Mouse (Mus musculus) monocyte, adult 5-6 weeks (primary cell): ENCODE measurements around the gene Tbata. TPM values are rescaled to one million over a fixed set of nuclear protein-coding genes. Genes with fewer than 3 reads are reported as not detected.

Experiments
- ATAC-seq: fragments of 153-309, 156-312 bp; replicated peaks from 2 replicates; pipeline ENCODE4 v1.8.0; 2017; ENCODE audit warnings: mild to moderate bottlenecking; ENCODE audit not compliant: low TSS enrichment, insufficient number of reproducible peaks, severe bottlenecking, poor library complexity, low FRiP score
- total RNA-seq: library from RNA; stranded (forward); fragments of 200-1000, 200-491, 200-594 nt; gene quantifications from 3 replicates; pipeline ENCODE4 v1.2.3, GENCODE M21; 2017

Tbata gene
- total RNA-seq, 1 experiment from 2014 or later = not detected

DNA sequence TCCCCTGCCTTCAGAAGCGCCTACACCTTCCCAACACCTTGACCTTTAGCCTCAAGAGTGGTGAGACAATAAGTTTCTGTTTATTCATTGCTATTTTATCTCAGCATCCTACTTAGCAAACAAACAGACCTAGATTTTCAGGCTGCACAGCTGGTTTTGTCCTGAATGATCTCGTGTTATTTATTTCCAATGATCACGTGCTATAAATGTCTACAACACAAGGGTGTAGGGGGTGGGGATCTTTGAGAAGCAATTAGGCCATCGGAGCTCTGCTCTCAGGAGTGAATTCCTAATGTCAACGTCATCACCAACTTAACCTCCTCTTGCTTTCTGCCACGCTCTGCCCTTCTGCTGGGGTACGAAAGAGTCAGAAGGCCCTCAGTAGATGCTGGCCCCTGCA lies 11.7 kb upstream of the Tbata start:
- ATAC-seq = no peak

DNA sequence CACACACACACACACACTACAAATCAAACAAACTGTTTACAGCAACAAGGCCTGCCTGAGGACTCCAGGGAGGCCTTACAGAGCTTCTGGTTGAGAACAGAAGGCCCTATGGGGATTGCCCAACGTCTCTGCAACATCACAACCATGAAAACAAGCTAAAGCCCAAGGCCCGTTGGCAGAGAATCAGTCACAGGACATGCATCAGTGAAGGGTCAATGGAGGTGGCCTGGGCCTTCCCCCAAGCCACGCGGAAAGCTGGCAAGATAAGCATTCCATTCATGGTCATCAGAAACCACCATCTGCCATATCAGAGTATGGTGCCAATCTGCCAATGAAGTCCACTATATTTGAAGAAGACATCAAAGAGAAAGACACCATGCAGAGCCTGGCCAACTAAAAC lies 11.1 kb upstream of the Tbata start:
- no peak for ATAC-seq

DNA sequence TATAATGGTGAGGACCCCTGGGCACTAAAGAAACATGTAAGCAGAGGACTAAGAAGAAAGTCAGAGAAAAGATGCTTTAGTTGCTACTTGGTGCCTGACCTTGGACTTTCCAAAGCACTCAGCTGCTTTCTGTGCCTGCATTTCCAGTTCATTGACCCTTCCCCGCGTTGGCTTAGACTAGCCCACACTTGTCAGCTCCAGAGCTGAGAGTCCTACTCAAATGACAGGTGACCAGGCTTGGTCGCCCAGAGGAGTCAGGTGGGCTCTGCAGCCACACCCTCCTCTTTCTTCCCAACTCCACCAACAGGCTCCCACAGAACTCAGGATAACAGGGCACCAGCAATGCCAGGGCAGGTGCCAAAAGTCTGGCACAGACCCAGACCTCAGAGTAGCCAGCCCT lies 9.4 kb upstream of the Tbata start:
- ATAC-seq = no peak

DNA sequence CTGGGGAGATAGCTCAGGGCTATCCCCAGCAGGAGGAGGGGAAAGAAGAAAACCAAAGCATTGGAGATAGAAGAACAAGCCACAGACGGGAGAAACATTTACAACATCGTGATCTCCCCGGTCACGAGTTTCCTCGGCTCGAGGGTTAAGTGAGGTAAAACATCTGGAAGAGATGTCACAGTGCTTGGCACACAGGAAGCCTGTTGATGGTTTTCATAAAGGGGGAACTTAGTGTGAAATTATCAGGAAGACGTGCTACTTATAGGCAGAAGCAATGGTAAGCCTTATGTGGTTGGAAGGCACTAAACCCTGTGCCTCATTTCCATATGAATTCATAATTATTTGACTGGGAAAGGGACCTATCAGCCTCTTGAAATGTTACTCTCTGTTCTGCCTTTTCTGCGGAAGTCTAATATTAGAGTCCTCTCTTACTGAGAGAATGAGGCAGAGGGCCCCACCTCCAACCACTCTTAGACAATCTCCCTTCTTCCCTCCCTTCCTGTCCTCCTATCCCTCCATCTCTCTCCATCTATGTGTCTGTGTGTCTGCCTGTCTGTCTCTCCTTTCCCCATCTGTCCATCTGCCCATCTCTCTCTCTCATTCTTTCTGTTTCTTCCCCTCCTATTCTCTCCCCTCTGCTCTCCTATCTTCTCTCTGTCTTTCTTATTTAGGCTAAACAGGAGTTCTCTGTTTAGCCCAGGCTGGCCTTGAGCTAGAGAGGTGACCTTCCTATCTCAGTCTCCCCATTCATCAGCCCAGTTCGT lies 4.2 kb upstream of the Tbata start:
- ATAC-seq = 0 out of 2 replicates have a peak, but pooled peaks have one; percentile 48

DNA sequence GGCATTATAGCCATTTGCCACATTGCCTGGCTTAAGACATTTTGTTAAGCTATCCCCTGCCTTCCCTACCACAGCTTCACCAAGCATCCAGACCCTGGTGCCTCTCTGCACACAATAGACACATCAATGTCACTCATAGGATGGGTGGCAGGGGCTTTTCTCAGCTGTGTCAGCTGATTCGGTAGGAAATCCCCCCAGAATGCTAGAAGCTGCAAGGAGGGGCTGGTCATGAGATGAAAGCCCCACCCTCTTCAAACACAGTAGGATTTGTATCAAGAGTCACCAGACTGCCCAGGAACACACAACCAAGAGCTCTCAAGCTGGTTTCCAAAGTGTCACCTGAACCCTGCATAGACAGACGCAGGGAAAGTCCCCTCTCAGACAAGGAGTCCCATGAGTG lies 3.4 kb upstream of the Tbata start:
- no peak for ATAC-seq

DNA sequence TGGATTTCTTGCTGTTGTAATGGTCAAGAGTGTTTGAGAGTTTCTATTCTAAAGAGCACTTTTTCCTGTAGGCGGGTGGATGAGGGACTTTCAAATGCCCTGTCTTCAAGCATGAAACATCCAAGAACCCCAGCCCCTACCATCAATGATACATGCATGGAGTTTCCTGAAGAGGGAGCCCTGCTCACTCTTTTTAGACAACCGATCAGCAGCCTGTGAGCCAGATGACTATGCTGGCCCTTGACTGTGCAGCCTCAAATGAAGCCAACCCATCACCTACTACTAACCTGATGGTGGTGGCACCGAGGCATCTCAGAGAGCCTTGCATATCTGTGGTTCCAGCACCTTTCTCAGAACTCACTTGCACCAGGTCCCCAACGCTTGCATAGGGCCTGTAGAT lies 742 bp downstream of the Tbata start:
- no peak for ATAC-seq

DNA sequence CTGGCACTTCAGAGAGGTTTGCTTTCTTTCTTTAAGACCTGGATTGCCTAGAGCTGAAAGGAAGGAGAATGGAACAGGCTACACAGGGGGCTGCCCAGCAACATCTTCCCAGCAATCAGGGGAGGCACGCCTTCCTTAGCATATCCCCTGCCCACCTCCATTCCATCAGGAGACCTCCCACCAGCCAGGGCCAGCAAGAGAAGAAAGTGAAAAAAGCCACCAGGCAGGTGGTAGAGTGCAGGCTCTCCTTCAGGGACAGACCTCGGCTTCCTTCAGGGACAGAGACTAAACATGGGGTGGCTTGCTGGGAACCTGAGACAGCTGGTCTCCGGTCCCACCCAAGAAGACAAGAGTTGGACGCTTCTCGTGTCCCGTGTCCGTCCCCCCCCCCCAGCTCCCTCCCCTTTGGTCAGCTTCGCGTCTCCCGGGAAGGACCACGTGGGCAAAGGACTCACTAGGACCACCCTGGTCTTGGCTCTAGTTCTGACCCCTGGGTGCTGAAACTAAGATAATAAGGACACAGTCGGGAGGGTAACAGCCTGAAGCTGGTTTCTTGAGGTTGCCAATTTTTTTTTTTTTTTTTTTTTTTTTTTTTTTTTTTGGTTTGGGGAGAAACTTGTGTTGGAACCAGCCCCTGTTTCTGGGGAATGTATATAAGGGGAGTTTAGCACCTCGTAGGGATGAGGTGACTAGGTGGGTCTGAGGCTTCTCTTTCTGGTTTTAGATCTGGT lies 3.1 kb downstream of the Tbata start:
- ATAC-seq = no peak

DNA sequence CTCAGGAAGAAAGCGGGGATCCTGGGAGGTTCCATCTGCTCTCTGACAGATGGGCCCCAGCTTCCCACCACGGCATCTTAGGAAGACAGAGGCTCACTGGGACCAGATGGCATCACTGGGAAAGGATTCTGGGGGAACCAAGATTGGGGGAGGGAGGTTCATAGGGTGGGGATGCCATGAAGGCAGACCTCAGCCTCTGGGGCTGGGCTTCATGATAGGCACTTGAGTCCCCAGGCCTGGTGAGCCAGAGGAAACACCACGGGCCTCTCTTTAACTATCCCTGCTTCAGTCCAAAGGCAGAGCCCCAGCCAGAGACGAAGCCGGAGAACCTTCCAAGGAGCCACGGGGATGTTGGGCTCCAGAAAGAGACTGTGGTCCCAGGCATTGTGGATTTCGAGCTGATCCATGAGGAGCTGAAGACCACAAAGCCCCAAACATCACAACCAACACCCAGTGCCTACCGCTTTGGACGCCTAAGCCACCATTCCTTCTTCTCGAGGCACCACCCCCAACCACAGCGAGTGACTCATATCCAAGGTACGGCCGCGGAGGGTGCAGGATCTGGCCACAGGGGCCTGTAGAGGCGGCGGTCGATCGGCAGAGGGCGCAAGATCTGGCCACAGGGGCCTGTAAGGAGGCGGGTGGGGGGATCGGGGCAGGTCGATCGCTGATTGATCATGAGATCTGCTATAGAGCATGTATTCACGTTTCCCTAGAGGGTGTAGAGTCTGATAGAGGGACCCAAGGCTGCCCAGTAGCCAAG lies 3.9 kb downstream of the Tbata start:
- ATAC-seq = 0 out of 2 replicates have a peak, but pooled peaks have one; percentile 34

DNA sequence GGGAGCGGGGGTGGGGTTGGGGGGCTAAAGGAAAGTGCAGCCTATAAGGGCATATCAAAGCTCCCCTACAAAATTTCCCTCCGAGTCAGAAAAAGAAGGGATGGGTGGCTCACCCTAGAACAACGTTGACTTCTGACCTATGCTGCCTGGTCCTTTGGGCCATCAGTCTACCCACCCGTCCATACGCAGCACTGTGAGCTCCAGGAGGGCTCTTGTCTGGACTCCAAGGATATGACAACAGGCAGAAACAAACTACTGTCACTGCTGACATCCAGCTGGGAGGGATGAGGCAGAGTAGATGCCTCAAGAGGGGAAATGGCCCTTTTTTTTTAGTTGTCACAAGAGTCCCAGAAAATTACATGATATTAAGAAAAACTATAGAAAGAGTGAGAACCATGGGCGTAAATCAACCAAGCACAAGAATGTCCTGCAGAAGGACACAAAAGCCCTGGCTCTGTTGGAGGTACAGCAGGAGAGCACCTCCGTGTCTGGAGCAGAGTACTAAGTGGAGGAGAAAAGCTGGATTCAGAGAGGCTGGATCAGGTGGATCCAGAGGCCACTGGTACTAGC lies 4.6 kb downstream of the Tbata start:
- no peak for ATAC-seq

DNA sequence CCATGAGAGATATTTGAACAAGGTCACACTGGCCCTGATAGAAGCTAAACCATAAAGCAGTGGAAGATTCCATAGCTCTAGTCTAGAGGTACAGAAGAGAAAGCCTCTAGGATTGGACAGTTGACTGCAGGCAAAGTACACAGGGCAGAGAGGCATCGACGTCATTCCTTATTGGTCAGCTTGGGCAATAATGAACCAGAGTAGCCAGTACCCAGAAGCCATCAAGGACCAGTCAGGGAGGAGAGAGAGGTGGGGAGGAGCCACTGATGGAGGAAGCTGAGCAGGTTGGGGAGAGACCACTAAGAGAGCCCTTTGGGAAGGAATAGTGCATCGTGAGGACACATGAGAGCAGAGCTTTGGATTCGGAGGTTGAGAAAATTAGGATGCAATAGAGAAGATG lies 6.0 kb downstream of the Tbata start:
- no peak for ATAC-seq

DNA sequence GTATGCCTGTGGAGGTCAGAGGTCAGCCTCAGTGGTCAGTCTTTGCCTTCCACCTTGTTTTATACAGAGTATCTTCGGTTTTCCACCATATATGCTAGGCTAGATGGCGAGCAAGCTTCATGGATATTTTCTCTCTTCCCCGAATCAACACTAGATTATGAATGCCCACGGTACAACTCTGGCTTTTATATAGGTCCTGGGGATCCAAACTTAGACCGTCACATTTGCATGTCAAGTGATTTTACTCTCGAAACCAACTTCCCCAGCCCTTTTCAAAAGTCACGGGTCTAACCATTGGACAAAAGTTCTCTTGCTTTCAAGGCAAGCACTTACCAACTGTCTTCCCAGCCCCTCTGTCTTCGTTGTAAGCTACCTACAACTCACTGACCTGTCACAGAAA lies 6.9 kb downstream of the Tbata start:
- ATAC-seq = no peak

DNA sequence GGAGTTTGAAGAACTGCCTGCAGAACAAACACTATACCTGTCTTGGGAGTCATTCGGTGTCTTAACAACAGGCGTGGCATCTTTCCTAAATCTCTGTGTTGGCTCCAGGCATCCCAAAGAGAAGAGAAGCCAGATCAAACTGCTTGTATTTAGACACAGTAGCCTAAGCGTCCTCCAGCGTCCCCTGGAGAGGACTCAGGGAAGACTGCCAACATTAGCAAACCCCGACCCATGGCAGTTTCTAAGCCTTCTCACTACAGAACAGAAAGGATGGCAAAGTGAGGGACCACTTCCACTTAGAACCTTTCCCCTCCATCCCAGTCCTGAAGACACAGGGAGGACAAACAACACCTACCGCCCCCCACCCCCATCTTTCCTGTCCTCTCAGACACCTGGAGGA lies 8.2 kb downstream of the Tbata start:
- no peak for ATAC-seq

DNA sequence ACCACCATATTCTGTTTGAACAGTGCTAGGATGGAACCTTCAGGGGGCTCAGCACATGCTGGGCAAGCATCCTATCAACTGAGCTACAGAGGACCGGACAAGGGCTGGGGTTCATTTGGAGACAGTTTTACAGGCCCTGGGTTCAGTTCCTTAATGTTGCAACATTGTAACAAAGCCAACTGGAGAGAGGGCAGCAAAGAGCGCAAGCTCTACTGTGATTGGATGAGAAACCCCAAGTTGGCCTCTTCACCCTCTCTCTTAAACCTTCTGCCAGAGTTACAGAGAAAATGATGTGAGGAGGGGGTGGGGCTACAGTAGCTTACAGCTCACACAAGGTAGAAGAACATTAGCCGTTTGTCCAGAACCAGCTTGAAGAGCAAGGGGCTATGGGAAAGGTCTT lies 15.2 kb downstream of the Tbata start:
- ATAC-seq = no peak

DNA sequence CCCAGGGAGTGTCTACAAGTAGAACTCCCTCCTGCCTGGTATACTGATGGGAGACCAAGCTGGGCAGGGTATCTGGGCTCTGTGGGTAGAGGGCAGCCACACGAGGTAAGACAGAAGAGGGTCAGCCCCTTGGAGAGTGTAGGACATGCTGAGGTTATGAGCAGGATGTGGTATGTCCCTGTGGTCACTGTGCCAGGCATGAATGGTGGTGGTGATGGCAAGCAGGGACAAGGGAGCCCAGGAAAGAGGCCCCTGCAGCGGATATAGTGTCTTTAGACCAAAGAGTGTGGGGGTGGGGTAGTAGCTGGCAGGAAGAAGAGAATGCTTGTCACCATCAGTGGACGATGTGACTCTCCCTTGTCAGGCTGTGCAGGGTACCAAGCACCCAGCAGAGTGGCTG lies 16.3 kb downstream of the Tbata start:
- no peak for ATAC-seq

DNA sequence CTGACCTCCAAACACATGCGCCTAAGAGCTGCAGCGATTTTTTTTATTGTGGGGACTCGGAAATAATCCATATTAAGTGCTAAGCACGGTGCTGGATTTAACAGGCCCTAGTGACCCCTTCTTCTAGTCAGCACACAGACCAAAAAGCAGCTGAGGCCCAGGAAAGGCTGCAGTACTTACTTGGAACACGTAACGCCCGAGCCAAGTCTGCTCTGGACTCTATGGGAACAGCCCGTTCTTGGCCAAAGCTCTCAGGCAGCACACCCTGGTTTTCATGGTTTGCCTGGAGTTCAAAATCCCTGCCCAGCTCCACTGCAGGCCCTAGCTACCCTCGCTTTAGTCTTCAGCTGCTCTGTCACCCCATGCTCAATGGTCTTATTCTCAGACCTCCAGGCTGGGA lies 22.9 kb downstream of the Tbata start:
- no peak for ATAC-seq

DNA sequence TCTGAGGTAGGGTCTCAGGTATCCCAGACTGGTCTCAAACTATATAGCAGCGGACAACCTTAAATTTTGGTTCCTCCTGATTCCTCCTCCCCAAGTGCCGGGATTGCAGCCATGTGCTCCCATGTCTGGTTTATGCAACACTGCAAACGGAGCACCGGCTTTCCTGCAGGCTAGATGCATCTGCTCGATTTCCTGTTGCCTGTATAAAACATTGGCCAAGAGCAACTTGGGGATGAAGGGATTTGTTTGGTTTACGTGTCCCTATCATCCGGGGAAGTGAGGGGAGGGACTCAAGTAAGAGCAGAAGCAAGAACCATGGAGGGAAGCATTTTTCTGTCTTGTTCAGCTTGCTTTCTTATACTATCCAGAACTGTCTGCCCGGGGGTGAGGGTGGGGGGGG lies 23.5 kb downstream of the Tbata start:
- no peak for ATAC-seq

DNA sequence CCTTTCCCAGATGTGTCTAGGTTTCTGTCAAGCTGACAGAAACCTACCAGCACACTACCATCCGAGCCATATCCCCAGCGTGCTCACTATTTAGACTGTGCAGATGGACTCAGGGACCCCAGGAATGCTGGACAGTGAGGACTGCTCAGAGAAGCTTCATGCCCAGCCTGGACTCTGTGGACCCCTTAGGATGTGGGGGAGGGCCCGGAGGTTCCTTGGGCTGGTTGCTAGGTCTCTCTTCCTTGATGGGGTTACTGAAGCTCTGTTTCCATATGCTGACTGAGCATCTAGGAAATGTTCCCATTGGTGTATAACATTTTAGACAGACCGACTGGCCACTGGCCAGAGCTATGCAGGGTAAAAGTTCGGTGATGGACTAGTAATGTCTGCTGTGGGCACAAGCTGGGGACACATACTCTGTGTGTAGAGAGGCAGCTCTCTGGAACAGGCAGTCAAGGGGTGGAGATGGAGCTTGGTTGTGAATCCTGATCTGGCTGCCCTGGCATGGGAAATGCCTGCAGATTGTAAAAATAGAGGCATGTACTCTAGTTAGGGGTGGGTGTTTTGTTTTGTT lies 24.1 kb downstream of the Tbata start:
- no peak for ATAC-seq

DNA sequence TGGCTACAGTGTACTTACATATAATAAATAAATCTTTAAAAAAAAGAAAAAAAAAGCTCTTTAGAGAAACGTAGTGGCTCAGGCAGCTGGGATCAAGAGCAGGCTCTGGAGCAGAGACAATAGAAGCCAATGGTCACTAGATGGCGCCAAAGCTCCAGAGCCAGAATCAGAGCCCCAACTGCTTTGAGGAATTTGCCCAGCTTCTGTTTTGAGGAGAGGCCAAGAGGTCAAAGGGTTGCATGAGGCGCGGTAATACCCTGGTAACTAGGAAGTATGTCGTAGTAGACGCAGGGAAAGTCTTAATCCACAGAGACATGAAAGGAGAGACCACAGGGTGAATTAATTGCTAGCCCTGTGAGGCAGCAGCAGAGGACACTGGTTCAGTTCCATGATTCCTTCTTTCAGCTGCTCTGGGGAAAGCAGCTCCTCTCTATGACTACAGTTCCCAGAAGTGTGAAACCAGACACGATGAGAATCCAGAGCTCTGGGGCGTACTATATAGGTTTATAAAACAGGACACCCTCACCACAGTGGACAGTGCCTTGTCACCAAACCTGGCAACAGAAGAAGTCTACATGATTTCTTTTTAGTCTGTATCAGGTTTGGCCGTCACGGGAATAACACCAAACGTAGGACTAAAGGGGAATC lies 27.9 kb downstream of the Tbata start:
- peak; percentile 70 for ATAC-seq
